7 mouse cellular contexts compared by ENCODE assay signal in genomic region chr13:49651781-49652351, GRCm38 (mm10). TPM values are rescaled to one million over a fixed set of nuclear protein-coding genes. Genes with fewer than 3 reads are reported as not detected.
DNase-seq lines count a peak whose midpoint lies in the region; ATAC-seq and TF ChIP-seq lines count a peak whose summit lies in the region.

No protein-coding gene starts in this region.

- no peaks in the 10 kb centered on the region for H3K9me3 ChIP-seq in lung, postnatal 0 days (ENCODE audit: low read length)
- no peaks in the 10 kb centered on the region for H3K9me3 ChIP-seq in limb, embryonic 12.5 days
- no peaks in the 10 kb centered on the region for H3K9me3 ChIP-seq in stomach, embryonic 14.5 days (ENCODE audit: control insufficient read depth, low read depth, low read length)

- no peak for TF ChIP-seq POLR2A in embryonic fibroblast, embryonic 13.5 days (IDR thresholded peaks at IDR 0.05; ENCODE audit: low read depth, low read length)

- no peaks in the 10 kb centered on the region; the same call in 1 of the 2 replicates for H3K4me1 ChIP-seq in lung, postnatal 0 days (ENCODE audit: insufficient read depth, low read depth, low read length)
- H3K4me1 ChIP-seq in embryonic fibroblast, embryonic 13.5 days (ENCODE audit: control insufficient read depth, insufficient read depth, low read length) = peaks cover 2% of the 10 kb centered on the region; the same call in 1 of the 2 replicates
- H3K4me1 ChIP-seq in limb, embryonic 12.5 days (replicated peaks) = peaks cover 12% of the 10 kb centered on the region
- 0 out of 2 replicates have a peak, but pooled peaks cover 5% of the 10 kb centered on the region for H3K4me1 ChIP-seq in stomach, embryonic 14.5 days (ENCODE audit: control insufficient read depth, insufficient read depth, low read length)

- no peak for ATAC-seq in lung, postnatal 0 days
- ATAC-seq in limb, embryonic 12.5 days (ENCODE audit: insufficient number of reproducible peaks, insufficient read depth, low FRiP score, low TSS enrichment, low read depth) = no peak
- no peak for ATAC-seq in stomach, embryonic 14.5 days (ENCODE audit: insufficient number of reproducible peaks, insufficient read depth, low FRiP score, low read depth)

- intact Hi-C loops in left cerebral cortex, postnatal 25 days (cut with DNase I) = loop anchor here (2.0 kb wide), 1 partner anchor 311 kb away; the partner anchor contains the start of gene Bicd2

- DNase-seq in lung, postnatal 0 days (ENCODE audit: low spot score) = no peak
- DNase-seq in lung, postnatal 25 days (ENCODE audit: low spot score) = no peak
- DNase-seq in gastrocnemius, adult 8-10 months (ENCODE audit: low spot score in 2 of 2) = no peak
- DNase-seq in left cerebral cortex, postnatal 25 days (ENCODE audit: low spot score in 2 of 2) = no peak

- peak overlapping the region; percentile 95 for H3K4me2 ChIP-seq in lung, postnatal 0 days (replicated peaks; ENCODE audit: low read depth, low read length)
- peak overlapping the region; percentile 79 for H3K4me2 ChIP-seq in limb, embryonic 12.5 days
- peak overlapping the region; percentile 59 for H3K4me2 ChIP-seq in stomach, embryonic 14.5 days (replicated peaks; ENCODE audit: low read depth, low read length)

- no peak for TF ChIP-seq CTCF in lung, postnatal 0 days (IDR thresholded peaks at IDR 0.05)
- TF ChIP-seq CTCF in embryonic fibroblast, embryonic 13.5 days (IDR thresholded peaks at IDR 0.05; ENCODE audit: borderline replicate concordance, insufficient read depth, low read length) = no peak

- under 1% methylated on average over 4 of the region's 4 CpGs for WGBS in lung, postnatal 0 days
- WGBS in limb, embryonic 12.5 days = 2% methylated on average over 4 of the region's 4 CpGs
- WGBS in stomach, embryonic 14.5 days = 6% methylated on average over 4 of the region's 4 CpGs

- no peak for TF ChIP-seq EP300 in lung, postnatal 0 days (IDR thresholded peaks at IDR 0.05)

- H3K27me3 ChIP-seq in lung, postnatal 0 days (replicated peaks; ENCODE audit: insufficient read depth, low read length) = no peaks in the 10 kb centered on the region
- H3K27me3 ChIP-seq in limb, embryonic 12.5 days = no peaks in the 10 kb centered on the region
- no peaks in the 10 kb centered on the region for H3K27me3 ChIP-seq in stomach, embryonic 14.5 days (ENCODE audit: control insufficient read depth, insufficient read depth, low read length)

- H3K4me3 ChIP-seq in lung, postnatal 0 days (ENCODE audit: low read depth, low read length) = peak overlapping the region; percentile 57
- peak overlapping the region; percentile 81 for H3K4me3 ChIP-seq in embryonic fibroblast, embryonic 13.5 days (ENCODE audit: insufficient read depth, low read length)
- H3K4me3 ChIP-seq in limb, embryonic 12.5 days (replicated peaks) = peak overlapping the region; percentile 61
- H3K4me3 ChIP-seq in stomach, embryonic 14.5 days (ENCODE audit: low read depth, low read length) = peak overlapping the region; percentile 84

- no peak overlapping the region for H3K9ac ChIP-seq in lung, postnatal 0 days (replicated peaks; ENCODE audit: low read depth)
- peak overlapping the region; percentile 75 for H3K9ac ChIP-seq in limb, embryonic 12.5 days (replicated peaks)
- peak overlapping the region; percentile 43; the same call in 1 of the 2 replicates for H3K9ac ChIP-seq in stomach, embryonic 14.5 days (replicated peaks; ENCODE audit: low read depth, low read length)

- no peaks in the 10 kb centered on the region for H3K36me3 ChIP-seq in lung, postnatal 0 days (ENCODE audit: insufficient read depth, low read length)
- peaks cover 5% of the 10 kb centered on the region; the same call in 1 of the 2 replicates for H3K36me3 ChIP-seq in limb, embryonic 12.5 days
- no peaks in the 10 kb centered on the region; the same call in 1 of the 2 replicates for H3K36me3 ChIP-seq in stomach, embryonic 14.5 days (ENCODE audit: control insufficient read depth, insufficient read depth, low read length)

- H3K27ac ChIP-seq in lung, postnatal 0 days (ENCODE audit: low read length) = no peak overlapping the region
- H3K27ac ChIP-seq in embryonic fibroblast, embryonic 13.5 days (ENCODE audit: insufficient read depth, low read length) = no peak overlapping the region
- no peak overlapping the region for H3K27ac ChIP-seq in limb, embryonic 12.5 days
- no peak overlapping the region for H3K27ac ChIP-seq in stomach, embryonic 14.5 days (ENCODE audit: low read length)

RNA-seq across cellular contexts. Expression of gene Cenpp, which starts 0.7 kb away (rescaled TPM):
- 3.8 and 3.9 TPM in 2 replicates for polyA plus RNA-seq in lung, postnatal 0 days (2015; fragmentation: Nextera tagmentation; extraction: Ambion mirVana)
- polyA plus RNA-seq in embryonic fibroblast, embryonic 13.5 days (2011; ENCODE audit: insufficient read length, low read depth, missing spikeins) = 6.5 and 9.0 TPM in 2 replicates
- 34.1 and 34.5 TPM in 2 replicates for polyA plus RNA-seq in limb, embryonic 12.5 days (2016; fragmentation: Nextera tagmentation; extraction: Ambion mirVana)
- 29.3 and 29.6 TPM in 2 replicates for polyA plus RNA-seq in stomach, embryonic 14.5 days (2014; fragmentation: Nextera tagmentation; extraction: Ambion mirVana)
- total RNA-seq in gastrocnemius, adult 8-10 months (2022) = 1 to 10 TPM in 2 of 4 experiments, under 1 TPM in 2; 0.67 to 1.8 (median 0.94) TPM
- under 1 TPM; 0.39 to 0.53 TPM for total RNA-seq in left cerebral cortex, postnatal 25 days (2021)

RNA-seq across cellular contexts. Expression of gene Nol8, which starts 1.0 kb away (rescaled TPM):
- 9.1 and 11.1 TPM in 2 replicates for polyA plus RNA-seq in lung, postnatal 0 days (2015; fragmentation: Nextera tagmentation; extraction: Ambion mirVana)
- 18.6 and 20.5 TPM in 2 replicates for polyA plus RNA-seq in embryonic fibroblast, embryonic 13.5 days (2011; ENCODE audit: insufficient read length, low read depth, missing spikeins)
- 18.8 and 21.0 TPM in 2 replicates for polyA plus RNA-seq in limb, embryonic 12.5 days (2016; fragmentation: Nextera tagmentation; extraction: Ambion mirVana)
- 16.0 and 18.6 TPM in 2 replicates for polyA plus RNA-seq in stomach, embryonic 14.5 days (2014; fragmentation: Nextera tagmentation; extraction: Ambion mirVana)
- total RNA-seq in gastrocnemius, adult 8-10 months (2022) = 10 to 100 TPM; 12.0 to 16.5 (median 13.6) TPM
- 10 to 100 TPM; 25.4 to 31.7 TPM for total RNA-seq in left cerebral cortex, postnatal 25 days (2021)

RNA-seq across cellular contexts. Expression of gene Iars, which starts 30.0 kb away (rescaled TPM):
- polyA plus RNA-seq in lung, postnatal 0 days (2015; fragmentation: Nextera tagmentation; extraction: Ambion mirVana) = 15.1 and 16.5 TPM in 2 replicates
- 156 and 158 TPM in 2 replicates for polyA plus RNA-seq in embryonic fibroblast, embryonic 13.5 days (2011; ENCODE audit: insufficient read length, low read depth, missing spikeins)
- 75.3 and 78.8 TPM in 2 replicates for polyA plus RNA-seq in limb, embryonic 12.5 days (2016; fragmentation: Nextera tagmentation; extraction: Ambion mirVana)
- polyA plus RNA-seq in stomach, embryonic 14.5 days (2014; fragmentation: Nextera tagmentation; extraction: Ambion mirVana) = 79.2 and 85.3 TPM in 2 replicates
- total RNA-seq in gastrocnemius, adult 8-10 months (2022) = 10 to 100 TPM; 64.6 to 90.8 (median 87.8) TPM
- 10 to 100 TPM; 63.4 to 66.9 TPM for total RNA-seq in left cerebral cortex, postnatal 25 days (2021)

RNA-seq across cellular contexts. Expression of gene Ogn, which starts 44.0 kb away (rescaled TPM):
- polyA plus RNA-seq in lung, postnatal 0 days (2015; fragmentation: Nextera tagmentation; extraction: Ambion mirVana) = 79.1 and 79.9 TPM in 2 replicates
- polyA plus RNA-seq in embryonic fibroblast, embryonic 13.5 days (2011; ENCODE audit: insufficient read length, low read depth, missing spikeins) = 97.4 and 284 TPM in 2 replicates
- 20.3 and 27.8 TPM in 2 replicates for polyA plus RNA-seq in limb, embryonic 12.5 days (2016; fragmentation: Nextera tagmentation; extraction: Ambion mirVana)
- polyA plus RNA-seq in stomach, embryonic 14.5 days (2014; fragmentation: Nextera tagmentation; extraction: Ambion mirVana) = 103 and 117 TPM in 2 replicates
- total RNA-seq in gastrocnemius, adult 8-10 months (2022) = 10 to 100 TPM; 12.6 to 36.1 (median 29.0) TPM
- 1 to 10 TPM; 5.4 to 7.1 TPM for total RNA-seq in left cerebral cortex, postnatal 25 days (2021)
